In genomic region chr10:77927375-77927774, GRCm38 (mm10) we compare ENCODE assay signal across 14 mouse cellular contexts. TPM values are rescaled to one million over a fixed set of nuclear protein-coding genes. Genes with fewer than 3 reads are reported as not detected.
"Had no signal": no experiment of that assay in that cellular context is flagged by ENCODE, and none has a peak within 500 bp of the region (broad histone marks: within the 10 kb centered on the region; RNA-seq: fewer than 3 reads in every experiment).

No protein-coding gene starts in this region.

- DNase-seq: gastrocnemius, postnatal 14 days; gastrocnemius, postnatal 36 days; heart, adult 2 months; heart, postnatal 14 days; heart, postnatal 36 days; kidney, adult 18-20 months; kidney, adult 8-10 months; kidney, postnatal 10 days; kidney, postnatal 25 days; kidney, postnatal 4 days; liver; liver, embryonic 13.5 days had no signal

RNA-seq across cellular contexts. Expression of gene Lrrc3, which starts 25.0 kb away (rescaled TPM):
- total RNA-seq: hematopoietic stem cell, adult 5-6 weeks had no signal
- polyA plus RNA-seq: inflammation-experienced regulatory T-cells, adult 6 months had no signal
